Mouse (Mus musculus): ENCODE data around the gene Stk39. TPM values are rescaled to one million over a fixed set of nuclear protein-coding genes. Genes with fewer than 3 reads are reported as not detected.

The Stk39 gene
- polyA plus RNA-seq, 1 experiment from 2014 or later, result 46.5 TPM

DNA sequence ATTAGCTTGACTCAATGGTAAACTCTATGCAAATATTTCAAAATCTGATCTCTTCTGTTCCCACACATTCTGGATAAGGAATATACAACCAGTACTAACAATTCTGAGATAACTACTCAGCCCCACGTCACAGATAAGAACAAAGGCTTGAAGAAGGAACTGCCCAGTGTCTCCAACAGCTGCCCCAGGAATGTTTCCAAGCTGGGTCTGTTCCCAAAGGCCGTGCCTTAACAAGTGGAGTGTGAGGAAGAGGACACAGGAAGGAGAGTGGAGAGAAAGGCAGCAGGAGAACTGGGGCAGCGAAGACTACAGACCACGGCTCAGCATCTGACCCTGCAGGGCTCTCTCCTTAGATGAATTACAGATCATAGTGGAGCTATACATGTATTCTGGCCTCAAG is 39.2 kb downstream of the Stk39 start:
- 68% methylated on average over 4 of the region's 4 CpGs for WGBS
- Histone ChIP-seq H3K27ac (no peak overlapping the region), H3K27me3 (replicated peaks) (no peaks in the 10 kb centered on the region), H3K9ac (no peak overlapping the region), H3K4me1 (peaks cover 18% of the 10 kb centered on the region), H3K4me2 (replicated peaks) (no peak overlapping the region), H3K4me3 (no peak overlapping the region), H3K9me3 (no peaks in the 10 kb centered on the region), H3K36me3 (no peaks in the 10 kb centered on the region)
- no peak for ATAC-seq (ENCODE audit: low FRiP score, low read depth)

GRCm38 (mm10) chr2:68431024-68431962 is 40.8 kb downstream of the Stk39 start:
- H3K9ac ChIP-seq, result no peak overlapping the region
- WGBS, result 89% methylated on average over 14 of the region's 14 CpGs
- H3K4me3 ChIP-seq, result no peak overlapping the region
- H3K9me3 ChIP-seq, result no peaks in the 10 kb centered on the region
- no peak overlapping the region for H3K27ac ChIP-seq
- peaks cover 15% of the 10 kb centered on the region for H3K4me1 ChIP-seq
- no peak for ATAC-seq (ENCODE audit: low FRiP score, low read depth)
- H3K27me3 ChIP-seq (replicated peaks), result no peaks in the 10 kb centered on the region
- H3K36me3 ChIP-seq, result no peaks in the 10 kb centered on the region
- no peak overlapping the region for H3K4me2 ChIP-seq (replicated peaks)

- no peak for ATAC-seq (ENCODE audit: low FRiP score, low read depth)
- peaks cover 8% of the 10 kb centered on the region for H3K4me1 ChIP-seq
Observed at GRCm38 (mm10) chr2:68430493-68430892, 41.6 kb downstream of the Stk39 start.

GRCm38 (mm10) chr2:68429436-68429835 is 42.6 kb downstream of the Stk39 start:
- ATAC-seq (ENCODE audit: low FRiP score, low read depth), result no peak
- no peak overlapping the region for H3K27ac ChIP-seq
- H3K9me3 ChIP-seq, result no peaks in the 10 kb centered on the region
- no peaks in the 10 kb centered on the region for H3K27me3 ChIP-seq (replicated peaks)
- H3K4me2 ChIP-seq (replicated peaks), result no peak overlapping the region
- peaks cover 7% of the 10 kb centered on the region for H3K4me1 ChIP-seq
- H3K9ac ChIP-seq, result no peak overlapping the region
- no peak overlapping the region for H3K4me3 ChIP-seq
- H3K36me3 ChIP-seq, result no peaks in the 10 kb centered on the region
- 85% methylated on average over 4 of the region's 4 CpGs for WGBS

More at GRCm38 (mm10) chr2:68430493-68430892, 41.6 kb downstream of the Stk39 start:
- H3K27me3 ChIP-seq (replicated peaks), result no peaks in the 10 kb centered on the region
- no peak overlapping the region for H3K9ac ChIP-seq
- H3K27ac ChIP-seq, result no peak overlapping the region
- no peak overlapping the region for H3K4me2 ChIP-seq (replicated peaks)
- H3K36me3 ChIP-seq, result no peaks in the 10 kb centered on the region
- H3K4me3 ChIP-seq, result no peak overlapping the region
- no peaks in the 10 kb centered on the region for H3K9me3 ChIP-seq
- WGBS, result 93% methylated on average over 5 of the region's 5 CpGs

DNA sequence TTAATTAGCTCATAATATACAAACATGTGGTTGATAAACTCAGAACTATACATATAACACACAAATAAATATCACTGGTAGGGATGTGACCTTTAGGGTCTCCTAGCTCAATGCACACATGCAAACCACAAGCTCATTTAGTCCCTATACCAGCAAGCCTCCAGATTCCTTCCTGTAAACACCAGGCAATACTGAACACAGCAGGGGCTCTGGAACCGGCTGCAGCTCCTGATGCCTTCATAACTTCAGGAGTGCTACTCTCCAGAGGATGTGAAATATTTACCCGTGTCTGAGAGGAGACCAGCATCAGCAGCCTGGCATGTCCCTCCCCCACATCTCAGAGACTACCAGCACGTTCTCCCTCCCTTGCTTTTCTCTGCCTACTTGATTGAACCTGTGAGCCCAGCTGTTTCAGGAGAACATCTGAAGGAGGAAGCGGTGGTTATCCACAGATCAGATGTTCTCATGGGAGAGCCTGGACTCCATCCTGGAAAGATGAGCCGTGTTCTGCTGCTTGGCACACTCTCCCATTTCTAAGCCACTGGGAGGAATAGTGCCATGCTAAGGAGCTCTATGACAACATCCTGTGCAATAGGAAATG is 45.0 kb downstream of the Stk39 start:
- 76% methylated on average over 5 of the region's 5 CpGs for WGBS
- Histone ChIP-seq H3K4me2 (replicated peaks) (no peak overlapping the region), H3K9ac (no peak overlapping the region), H3K4me1 (no peaks in the 10 kb centered on the region), H3K36me3 (no peaks in the 10 kb centered on the region), H3K9me3 (no peaks in the 10 kb centered on the region), H3K27ac (no peak overlapping the region), H3K4me3 (no peak overlapping the region), H3K27me3 (replicated peaks) (no peaks in the 10 kb centered on the region)
- ATAC-seq (ENCODE audit: low FRiP score, low read depth), result no peak

- no peak overlapping the region for H3K4me2 ChIP-seq (replicated peaks)
- H3K4me3 ChIP-seq, result no peak overlapping the region
- H3K27me3 ChIP-seq (replicated peaks), result no peaks in the 10 kb centered on the region
- H3K9me3 ChIP-seq, result no peaks in the 10 kb centered on the region
- H3K36me3 ChIP-seq, result no peaks in the 10 kb centered on the region
- H3K4me1 ChIP-seq, result 0 out of 2 replicates have a peak, but pooled peaks cover 3% of the 10 kb centered on the region
- 93% methylated on average over 4 of the region's 4 CpGs for WGBS
- H3K27ac ChIP-seq, result no peak overlapping the region
- H3K9ac ChIP-seq, result no peak overlapping the region
- ATAC-seq (ENCODE audit: low FRiP score, low read depth), result no peak
Observed at GRCm38 (mm10) chr2:68426074-68426473, 46.0 kb downstream of the Stk39 start.

DNA sequence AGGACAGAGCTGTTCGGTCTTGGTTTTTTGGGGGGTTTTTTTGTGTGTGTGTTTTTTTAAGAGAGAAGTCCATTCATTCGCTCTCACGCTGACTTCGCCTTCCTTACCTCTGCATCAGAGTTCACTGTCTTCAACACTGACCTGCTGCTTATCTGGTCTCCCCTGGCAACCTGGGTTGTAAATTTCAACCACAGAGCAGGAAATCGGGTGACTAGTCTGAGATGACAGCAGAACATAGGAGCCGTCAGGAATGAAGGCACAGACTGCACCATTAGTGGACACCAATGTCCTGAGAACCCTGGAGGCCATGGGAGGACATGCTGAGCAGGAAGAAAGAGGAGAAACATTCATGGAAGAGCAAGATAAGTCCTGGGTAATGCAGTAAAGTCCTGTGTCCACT is 51.1 kb downstream of the Stk39 start:
- ATAC-seq (ENCODE audit: low FRiP score, low read depth), result no peak
- Histone ChIP-seq H3K4me3 (no peak overlapping the region), H3K9ac (no peak overlapping the region), H3K4me1 (0 out of 2 replicates have a peak, but pooled peaks cover 3% of the 10 kb centered on the region), H3K4me2 (replicated peaks) (no peak overlapping the region), H3K27ac (no peak overlapping the region), H3K36me3 (no peaks in the 10 kb centered on the region), H3K9me3 (no peaks in the 10 kb centered on the region), H3K27me3 (replicated peaks) (no peaks in the 10 kb centered on the region)
- WGBS, result 70% methylated on average over 6 of the region's 6 CpGs

DNA sequence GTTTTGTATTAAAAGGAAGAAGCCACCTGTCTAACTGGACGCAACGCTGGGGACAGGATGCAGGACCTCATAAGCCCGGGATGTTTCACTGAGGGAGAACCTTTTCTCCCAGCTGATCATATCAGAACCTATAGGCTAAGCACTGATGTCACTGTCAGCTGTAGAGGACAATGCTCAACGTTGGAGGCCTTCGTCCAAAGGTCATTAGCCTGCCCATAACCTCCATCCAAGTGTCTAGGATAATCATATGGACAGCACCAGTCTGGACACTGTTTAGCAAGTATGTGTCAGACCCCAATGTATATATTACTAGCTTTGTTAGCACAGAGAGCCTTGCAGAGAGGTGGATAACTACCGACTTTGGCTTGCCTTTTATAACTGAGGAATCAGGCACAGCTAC is 51.8 kb downstream of the Stk39 start:
- Histone ChIP-seq H3K4me3 (no peak overlapping the region), H3K36me3 (no peaks in the 10 kb centered on the region), H3K9ac (no peak overlapping the region), H3K27me3 (replicated peaks) (no peaks in the 10 kb centered on the region), H3K4me1 (0 out of 2 replicates have a peak, but pooled peaks cover 3% of the 10 kb centered on the region), H3K27ac (no peak overlapping the region), H3K9me3 (no peaks in the 10 kb centered on the region), H3K4me2 (replicated peaks) (no peak overlapping the region)
- WGBS, result 90% methylated on average over 6 of the region's 6 CpGs
- no peak for ATAC-seq (ENCODE audit: low FRiP score, low read depth)

DNA sequence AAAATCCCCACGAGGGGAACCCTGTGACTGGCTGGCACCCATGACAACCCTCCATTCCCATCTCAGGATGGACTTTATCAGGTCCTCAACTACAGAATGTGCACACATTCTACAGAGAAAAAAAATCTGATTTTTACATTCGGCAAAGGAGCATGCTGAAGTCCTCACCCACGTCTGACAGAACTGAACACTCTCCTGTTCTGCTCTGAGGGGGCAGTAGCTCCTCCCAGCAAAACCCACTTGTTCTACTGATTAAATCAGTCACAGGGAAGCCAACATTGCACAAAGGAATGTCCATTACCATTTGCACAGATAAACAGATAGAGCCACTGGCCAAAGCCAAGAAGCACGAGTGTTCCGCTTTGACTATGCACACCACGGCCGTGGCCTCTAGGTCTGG is 52.3 kb downstream of the Stk39 start:
- H3K27ac ChIP-seq, result no peak overlapping the region
- H3K9me3 ChIP-seq, result no peaks in the 10 kb centered on the region
- H3K4me2 ChIP-seq (replicated peaks), result no peak overlapping the region
- no peaks in the 10 kb centered on the region for H3K27me3 ChIP-seq (replicated peaks)
- no peaks in the 10 kb centered on the region for H3K36me3 ChIP-seq
- no peak overlapping the region for H3K4me3 ChIP-seq
- 90% methylated on average over 7 of the region's 7 CpGs for WGBS
- 0 out of 2 replicates have a peak, but pooled peaks cover 3% of the 10 kb centered on the region for H3K4me1 ChIP-seq
- ATAC-seq (ENCODE audit: low FRiP score, low read depth), result no peak
- no peak overlapping the region for H3K9ac ChIP-seq

GRCm38 (mm10) chr2:68419165-68419564 is 52.9 kb downstream of the Stk39 start:
- no peak for ATAC-seq (ENCODE audit: low FRiP score, low read depth)

GRCm38 (mm10) chr2:68417081-68417480 is 55.0 kb downstream of the Stk39 start:
- Histone ChIP-seq H3K4me2 (replicated peaks) (no peak overlapping the region), H3K27ac (no peak overlapping the region), H3K4me3 (no peak overlapping the region), H3K27me3 (replicated peaks) (no peaks in the 10 kb centered on the region), H3K9ac (no peak overlapping the region), H3K9me3 (no peaks in the 10 kb centered on the region), H3K4me1 (0 out of 2 replicates have a peak, but pooled peaks cover 3% of the 10 kb centered on the region), H3K36me3 (no peaks in the 10 kb centered on the region)
- no peak for ATAC-seq (ENCODE audit: low FRiP score, low read depth)
- 95% methylated on average over 5 of the region's 5 CpGs for WGBS

More at GRCm38 (mm10) chr2:68419165-68419564, 52.9 kb downstream of the Stk39 start:
- Histone ChIP-seq H3K9me3 (no peaks in the 10 kb centered on the region), H3K4me1 (0 out of 2 replicates have a peak, but pooled peaks cover 3% of the 10 kb centered on the region), H3K27me3 (replicated peaks) (no peaks in the 10 kb centered on the region), H3K4me3 (no peak overlapping the region), H3K4me2 (replicated peaks) (no peak overlapping the region), H3K27ac (no peak overlapping the region), H3K9ac (no peak overlapping the region), H3K36me3 (no peaks in the 10 kb centered on the region)
- 88% methylated on average over 7 of the region's 7 CpGs for WGBS

DNA sequence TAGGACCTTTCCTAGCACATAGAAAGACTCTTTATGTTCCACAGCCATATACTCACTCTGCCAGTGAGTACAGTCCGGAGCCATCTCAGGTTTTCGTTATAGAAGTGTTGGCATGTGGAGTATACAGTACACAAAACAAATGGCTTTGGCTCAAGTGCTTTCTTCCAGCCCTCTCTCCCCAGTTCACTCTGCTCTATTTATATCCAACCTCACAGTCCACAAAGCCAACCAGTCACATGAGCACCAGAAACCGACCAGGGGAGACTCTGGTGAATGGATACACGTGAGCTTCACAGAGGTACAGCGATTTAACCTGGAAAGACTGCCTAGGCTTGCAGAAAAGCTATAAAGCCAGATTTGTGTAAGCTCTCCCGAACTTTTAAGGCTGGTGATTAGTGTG is 56.4 kb downstream of the Stk39 start:
- 93% methylated on average over 6 of the region's 6 CpGs for WGBS

More for the DNA sequence above, 56.4 kb downstream of the Stk39 start:
- ATAC-seq (ENCODE audit: low FRiP score, low read depth), result no peak
- Histone ChIP-seq H3K27me3 (replicated peaks) (no peaks in the 10 kb centered on the region), H3K36me3 (no peaks in the 10 kb centered on the region), H3K4me1 (peaks cover 7% of the 10 kb centered on the region; the same call in 1 of the 2 replicates), H3K4me3 (no peak overlapping the region), H3K4me2 (replicated peaks) (no peak overlapping the region), H3K27ac (no peak overlapping the region), H3K9me3 (no peaks in the 10 kb centered on the region), H3K9ac (no peak overlapping the region)
